Mouse (Mus musculus) ovary, postnatal 36 days (tissue): ENCODE results near the gene Gm14851.
"Not testable (repeated sequence)": the region's sequence is repeated elsewhere in the genome, so short reads cannot be mapped to it uniquely, and the experiment has no call there.

Source experiments
- DNase-seq: peaks from one replicate; pipeline ENCODE4 v3.0.0; 2022; ENCODE audit warnings: low spot score, mixed read lengths

Gm14851 gene

DNA sequence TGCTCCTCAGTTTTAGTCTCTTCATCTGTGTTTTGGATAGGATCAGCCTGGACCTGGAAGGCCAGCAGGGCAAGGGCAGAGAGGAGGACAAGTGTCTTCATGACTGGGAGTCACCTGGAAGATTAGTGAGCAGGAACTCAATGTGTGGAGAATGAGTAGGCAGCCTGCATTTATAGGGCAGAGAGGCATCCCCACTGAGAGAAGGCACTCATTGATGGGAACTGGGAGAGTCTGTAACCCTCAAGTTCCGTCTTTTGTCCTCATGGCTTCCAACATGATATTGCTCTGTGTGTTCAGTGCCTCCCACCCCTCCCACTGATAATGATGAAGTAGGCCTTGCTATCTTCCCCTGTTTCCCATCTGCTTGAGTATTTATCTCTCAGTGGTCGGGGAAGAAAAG is at the start of gene Gm14851:
Gene Gm14851, minus strand, starts transcription at position 101 of the 400 bp plus-strand sequence.
- DNase-seq = not testable (repeated sequence)

- not testable (repeated sequence) for DNase-seq
Measured at GRCm38 (mm10) chr8:21134342-21134741, 38.5 kb upstream of the Gm14851 start, which contains the start of gene Defa30. Defa30 (plus strand) TSS chr8:21134642.

GRCm38 (mm10) chr8:21093106-21093505 is 2.7 kb downstream of the Gm14851 start:
- no peak for DNase-seq

DNA sequence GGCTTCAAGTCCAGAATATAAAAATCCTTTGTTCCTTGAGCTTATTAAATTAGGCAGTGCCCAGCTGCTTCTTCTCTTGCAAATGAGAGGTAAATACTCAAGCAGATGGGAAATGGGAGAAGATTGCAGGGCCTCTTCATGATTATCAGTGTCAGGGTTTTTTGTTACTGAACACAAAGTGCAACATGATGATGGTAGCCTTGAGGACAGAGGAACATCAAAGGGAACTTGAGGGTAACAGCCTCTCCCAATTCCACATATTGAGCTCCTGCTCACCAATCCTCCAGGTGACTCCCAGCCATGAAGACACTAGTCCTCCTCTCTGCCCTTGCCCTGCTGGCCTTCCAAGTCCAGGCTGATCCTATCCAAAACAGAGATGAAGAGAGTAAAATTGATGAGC is 11.7 kb downstream of the Gm14851 start, which contains the start of gene Defa25:
Gene Defa25, plus strand, starts transcription at position 301 of the 400 bp plus-strand sequence.
- DNase-seq = not testable (repeated sequence)

- not testable (repeated sequence) for DNase-seq
Measured at GRCm38 (mm10) chr8:21064738-21065137, 31.1 kb downstream of the Gm14851 start, which contains the start of gene Defa35. Defa35 (plus strand) TSS chr8:21065038.

- not testable (repeated sequence) for DNase-seq
Measured at GRCm38 (mm10) chr8:21054747-21055146, 41.1 kb downstream of the Gm14851 start, which contains the start of gene Defa23. Defa23 (plus strand) TSS chr8:21055047.
